Mouse (Mus musculus) right cerebral cortex, postnatal 25 days (tissue): ENCODE measurements at regions not wholly inside any gene's neighbourhood (a gene's known extent, or its start where the extent isn't known, plus 50 kb on each side); places are given as distances from the start of the nearest gene placed in this dataset.
A peak's percentile ranks its signal among the peaks of the same experiment; 100 is the strongest.

ENCODE experiments used
- DNase-seq: peaks from one replicate; pipeline ENCODE4 v3.0.0; 2022

DNA sequence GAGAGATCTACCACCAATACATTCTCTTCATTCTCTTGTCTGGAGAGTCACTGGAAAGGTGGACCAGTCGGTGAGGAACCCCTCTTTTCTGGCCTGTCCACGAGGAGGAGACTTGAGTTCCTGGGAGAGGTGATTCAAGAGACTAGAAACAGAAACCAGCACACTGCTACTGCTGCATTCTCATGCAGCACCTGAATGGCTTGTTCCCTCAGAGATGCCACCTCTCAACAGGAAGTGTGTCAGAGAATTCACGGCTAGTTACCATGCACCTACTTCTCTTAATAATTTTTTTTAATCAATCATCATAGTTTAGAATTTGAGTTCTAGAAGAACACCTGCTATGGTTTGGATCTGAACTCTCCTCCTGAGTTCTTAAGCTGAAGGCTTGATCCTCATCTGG is 52.0 kb upstream of the Dynlrb2 start:
- no peak for DNase-seq

DNA sequence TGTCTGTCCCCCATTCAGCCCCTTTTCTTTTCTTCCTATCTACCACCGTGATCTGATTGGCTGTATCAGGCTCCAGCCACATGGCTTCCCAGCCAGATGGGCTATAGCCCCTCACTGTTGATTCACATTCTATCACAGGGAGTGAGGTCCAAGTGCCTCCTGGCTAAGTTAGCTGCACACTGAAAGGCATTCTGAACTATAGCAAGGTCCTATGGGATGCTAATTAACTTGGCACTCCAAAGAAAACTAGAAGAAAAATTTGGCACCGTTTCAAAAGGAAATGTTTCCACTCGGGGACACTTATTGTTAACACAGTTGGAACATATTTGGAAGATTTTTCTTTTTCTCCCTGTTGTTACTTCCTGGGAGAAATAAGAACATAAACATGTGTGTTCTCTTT is 53.4 kb upstream of the Dynlrb2 start:
- DNase-seq, result no peak

DNA sequence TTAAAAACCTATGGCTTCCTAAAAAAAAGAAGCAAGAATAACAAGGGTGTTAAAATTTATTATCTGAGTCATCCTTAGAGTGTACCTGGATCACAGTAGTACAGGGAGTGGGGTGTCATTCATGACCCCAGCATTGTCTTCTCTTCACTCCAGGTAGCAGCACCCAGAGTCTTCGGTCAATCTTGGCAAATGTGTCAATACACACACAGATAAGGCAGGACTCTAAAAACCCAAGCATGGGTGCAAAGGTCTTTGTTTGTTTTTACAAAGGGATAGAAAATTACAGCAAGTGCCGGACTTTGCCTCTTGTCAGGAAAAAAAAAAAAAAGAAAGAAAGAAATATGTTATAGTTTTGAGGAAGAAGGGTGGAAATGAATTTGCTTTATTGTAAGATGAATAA is 57.3 kb upstream of the Dynlrb2 start:
- no peak for DNase-seq

DNA sequence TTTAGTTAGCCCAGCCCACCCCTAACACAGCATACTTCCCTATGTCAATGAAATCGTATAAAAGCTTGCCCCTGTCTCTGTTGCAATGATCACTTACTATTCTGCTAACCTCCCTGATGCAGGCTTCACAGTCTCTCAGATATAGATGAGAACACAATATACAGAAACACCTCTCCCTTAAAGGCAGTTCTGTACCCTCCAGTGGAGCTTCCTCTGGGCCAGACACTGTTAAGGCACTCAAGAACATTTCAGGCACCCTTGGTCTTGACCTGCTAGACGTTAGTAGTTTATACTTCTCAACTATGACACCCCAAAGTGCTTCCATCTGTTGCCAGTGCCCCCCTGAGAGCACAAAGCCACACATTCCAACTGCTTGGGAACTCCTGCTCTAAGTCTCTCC is 61.9 kb upstream of the Dynlrb2 start:
- DNase-seq, result no peak

DNA sequence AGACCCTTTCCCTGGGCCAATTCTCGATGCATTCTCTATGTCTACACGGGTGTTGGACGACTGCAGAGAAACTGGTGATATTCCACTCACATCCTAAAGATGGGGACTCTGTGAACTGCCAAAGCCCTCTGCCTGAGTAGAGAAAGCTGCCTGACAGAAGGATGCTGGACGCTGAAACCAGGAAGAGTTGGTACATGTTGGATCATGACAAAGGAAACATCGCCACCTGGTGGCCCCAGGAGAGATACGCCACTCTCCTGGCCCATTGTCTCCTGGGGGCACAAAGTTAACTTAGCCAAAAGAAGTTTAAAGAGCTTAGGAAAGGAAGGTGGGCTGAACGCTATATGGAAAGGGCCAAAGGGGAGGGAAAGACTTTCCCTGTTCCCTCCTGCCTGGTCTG is 65.9 kb upstream of the Dynlrb2 start:
- peak; percentile 56 for DNase-seq

DNA sequence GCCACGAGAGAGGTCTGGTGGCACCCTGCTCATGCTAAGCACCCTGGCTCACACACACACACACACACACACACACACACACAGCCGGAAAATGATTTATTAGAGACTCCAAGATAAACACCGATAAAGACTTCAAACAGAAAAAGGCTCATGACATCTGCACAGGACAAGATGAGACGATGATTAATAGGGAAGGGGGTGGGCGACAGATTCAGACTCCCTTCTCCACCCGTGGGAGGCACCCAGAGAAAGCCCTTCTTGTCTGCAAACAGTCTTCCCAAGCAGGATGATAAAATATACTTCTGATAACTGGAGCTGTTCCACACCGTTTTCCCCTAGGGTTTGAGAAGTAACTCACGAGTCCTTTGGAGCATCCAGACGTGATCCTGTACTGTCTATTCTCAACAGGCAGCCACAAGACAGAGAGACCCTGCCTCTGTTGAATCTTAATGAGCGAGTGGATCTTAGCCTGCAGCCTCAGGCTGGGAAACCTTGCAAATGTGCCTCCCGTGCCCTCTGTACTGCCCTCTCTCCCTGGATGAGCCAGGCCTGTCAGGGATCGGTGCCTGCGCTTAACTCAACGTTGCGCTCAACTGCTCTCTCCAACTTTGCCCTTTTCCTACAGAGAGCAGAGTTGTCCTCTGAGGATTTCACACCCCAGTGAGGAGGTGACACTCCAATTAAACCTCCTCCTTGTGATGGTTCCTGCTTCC is 69.3 kb upstream of the Dynlrb2 start:
- no peak for DNase-seq

DNA sequence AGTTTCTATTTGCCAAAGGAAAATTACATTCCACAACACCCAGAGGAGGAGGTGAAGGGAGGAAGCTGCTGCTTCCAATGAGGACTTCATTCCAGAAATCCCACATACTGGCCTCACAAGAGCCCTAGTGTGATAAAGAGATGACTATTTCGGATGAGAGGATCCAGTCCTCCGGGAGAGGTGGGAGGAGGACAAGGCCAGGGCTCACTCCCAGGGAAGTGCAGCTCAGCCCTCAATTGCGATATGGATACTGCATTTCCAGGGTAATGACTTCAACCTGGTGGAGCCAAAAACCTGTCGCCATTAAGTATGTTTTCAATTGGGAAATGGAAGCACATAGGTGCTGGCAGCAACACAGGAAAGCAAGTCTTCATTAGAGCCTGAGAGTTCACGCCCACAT is 74.7 kb upstream of the Dynlrb2 start:
- no peak for DNase-seq

DNA sequence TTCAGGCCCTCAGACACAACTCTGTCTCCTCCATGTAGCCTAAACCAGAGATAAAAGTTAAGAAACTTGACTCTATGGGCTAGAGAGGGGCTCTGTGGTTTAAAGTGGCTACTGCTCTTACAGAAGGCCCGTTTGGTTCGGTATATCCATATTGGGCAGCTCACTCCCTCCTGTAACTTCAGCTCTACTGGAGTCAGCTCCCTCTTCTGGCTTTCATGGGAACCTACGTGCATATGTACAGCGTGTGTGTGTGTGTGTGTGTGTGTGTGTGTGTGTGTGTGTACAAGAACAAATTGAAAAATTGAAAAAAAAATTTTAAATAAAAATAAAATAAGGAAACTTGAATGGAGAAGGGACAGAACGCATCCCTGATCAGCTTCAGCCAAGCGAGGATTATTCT is 75.1 kb upstream of the Dynlrb2 start:
- no peak for DNase-seq

DNA sequence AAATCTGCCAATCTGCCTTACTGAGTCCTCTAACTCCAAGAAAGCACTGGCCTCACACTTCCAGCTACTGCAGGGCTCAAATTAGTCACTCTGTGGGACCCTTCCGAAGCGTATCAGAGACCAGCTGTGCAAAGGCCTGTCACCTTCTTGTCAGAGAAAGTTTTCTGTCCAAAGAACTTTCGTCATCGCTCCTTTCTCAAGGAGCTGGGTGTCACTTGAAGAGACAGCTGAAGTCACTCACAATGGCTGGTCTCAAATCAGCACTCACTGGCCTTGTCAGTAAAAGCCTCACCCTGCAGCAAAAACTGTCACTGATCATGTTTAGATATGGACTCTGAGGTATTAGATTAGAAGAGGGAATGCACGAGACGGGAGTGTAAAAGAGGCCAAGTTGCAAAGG is 81.9 kb upstream of the Dynlrb2 start:
- DNase-seq, result no peak

DNA sequence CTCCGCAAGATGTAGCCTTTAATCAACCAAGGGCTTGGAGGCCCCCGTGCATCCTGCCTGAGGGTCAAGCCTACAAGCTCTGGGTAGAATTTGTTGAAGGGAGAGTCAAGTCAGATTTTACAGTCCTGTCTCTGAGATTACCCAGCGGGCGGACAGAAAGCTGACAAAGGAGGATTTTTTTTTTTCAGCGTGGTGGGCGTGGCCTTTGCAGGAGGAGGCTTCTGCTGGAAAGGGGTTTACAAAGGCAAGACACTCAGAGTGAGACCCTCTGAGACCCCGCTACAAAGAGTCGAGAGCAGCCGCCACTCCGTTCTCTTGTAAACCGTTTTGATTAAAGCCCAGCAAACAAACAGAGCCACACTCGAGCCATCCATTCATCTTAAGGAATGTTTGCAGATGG is 92.1 kb upstream of the Dynlrb2 start:
- no peak for DNase-seq

DNA sequence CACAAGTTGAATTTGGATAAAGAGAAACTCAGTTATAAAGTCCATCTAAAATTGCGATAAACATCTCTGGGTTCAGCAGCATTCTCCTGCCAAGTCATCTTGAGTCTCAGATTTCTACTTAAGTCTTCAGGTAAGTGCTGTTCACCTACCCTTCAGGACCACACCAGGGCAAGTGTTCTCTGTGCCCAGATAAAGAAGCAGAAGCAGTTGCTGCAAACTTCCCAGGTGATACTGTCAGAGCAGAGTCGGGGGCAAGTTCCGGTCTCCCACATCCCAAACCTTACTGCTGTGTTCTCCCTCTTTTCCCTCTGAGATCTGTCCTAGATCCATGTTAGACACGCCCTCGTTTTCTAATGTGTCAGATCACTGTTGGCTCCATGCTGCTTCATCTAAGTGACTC is 94.7 kb upstream of the Dynlrb2 start:
- DNase-seq, result no peak

DNA sequence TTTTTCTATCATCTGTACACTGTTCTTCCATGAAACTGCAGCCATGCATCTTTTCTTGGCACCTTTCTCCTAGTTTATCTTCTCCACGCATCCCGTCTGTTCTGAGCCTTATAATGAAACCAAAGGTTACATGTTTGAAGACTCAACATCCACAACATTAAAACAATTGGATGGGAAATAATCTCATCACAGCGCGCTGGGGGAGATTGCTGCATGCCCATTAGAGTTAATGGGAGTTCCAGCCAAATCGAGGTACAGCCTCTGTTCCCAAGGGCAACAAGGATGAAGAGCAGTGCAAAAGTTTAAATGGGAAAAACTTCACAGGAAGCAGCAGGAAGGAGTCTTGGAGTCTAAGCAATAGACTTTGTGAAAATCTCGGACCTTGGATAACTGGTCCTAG is 95.8 kb upstream of the Dynlrb2 start:
- DNase-seq, result no peak

DNA sequence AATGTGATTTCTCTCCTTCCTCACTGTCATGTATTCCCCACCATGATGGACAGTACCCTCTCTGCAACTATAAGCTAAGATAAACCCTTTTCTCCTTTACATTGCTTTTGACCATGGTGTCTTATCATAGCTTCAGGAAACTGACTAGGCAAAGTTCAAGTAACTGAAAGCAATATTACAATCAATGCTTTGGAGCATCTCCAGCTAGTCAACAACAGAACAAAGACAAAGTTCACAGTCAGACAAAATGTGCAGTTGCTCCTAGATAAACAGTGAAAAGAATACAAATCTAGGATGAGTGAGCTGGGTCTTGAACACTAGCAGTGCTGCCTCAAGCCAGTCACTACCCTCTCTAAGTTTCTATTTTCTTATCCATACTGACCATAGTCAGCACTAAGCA is 100.2 kb upstream of the Dynlrb2 start:
- DNase-seq, result no peak

DNA sequence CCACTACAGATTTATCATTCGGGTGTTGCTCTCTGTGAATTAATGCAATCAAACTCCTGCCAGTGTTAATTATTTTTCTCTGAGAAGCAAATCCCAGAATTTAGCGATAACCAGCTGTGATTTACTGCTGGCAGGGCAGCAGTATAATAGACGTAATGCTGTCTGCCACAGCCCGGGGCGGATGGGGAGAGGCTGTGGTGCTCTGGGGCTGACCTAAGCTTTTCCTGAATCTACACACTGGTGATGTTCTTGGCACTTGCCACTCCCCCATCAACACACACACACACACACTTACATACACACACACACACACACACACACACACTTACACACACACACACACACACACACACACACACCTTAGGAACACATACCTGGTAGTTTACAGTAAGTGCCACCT is 101.4 kb upstream of the Dynlrb2 start:
- DNase-seq, result no peak

DNA sequence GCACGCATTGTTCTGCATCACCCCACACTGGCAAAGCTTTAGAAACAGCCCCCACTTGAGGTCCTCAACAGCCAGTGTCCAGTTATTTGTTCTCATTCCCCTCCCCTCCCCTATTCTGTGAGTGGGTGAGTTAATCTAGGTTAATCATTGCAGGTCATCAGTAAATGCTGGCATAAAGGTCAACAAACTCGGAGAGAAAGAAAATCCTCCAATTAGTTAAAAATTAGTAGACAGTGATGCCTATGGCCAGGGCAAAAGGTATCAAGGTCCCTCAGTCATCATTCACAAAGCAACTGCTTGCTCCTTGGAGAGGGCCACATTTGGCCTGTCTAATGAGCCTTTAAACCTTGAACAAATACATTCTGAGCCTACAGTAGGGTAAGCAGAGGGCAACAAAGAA is 105.3 kb upstream of the Dynlrb2 start:
- no peak for DNase-seq

DNA sequence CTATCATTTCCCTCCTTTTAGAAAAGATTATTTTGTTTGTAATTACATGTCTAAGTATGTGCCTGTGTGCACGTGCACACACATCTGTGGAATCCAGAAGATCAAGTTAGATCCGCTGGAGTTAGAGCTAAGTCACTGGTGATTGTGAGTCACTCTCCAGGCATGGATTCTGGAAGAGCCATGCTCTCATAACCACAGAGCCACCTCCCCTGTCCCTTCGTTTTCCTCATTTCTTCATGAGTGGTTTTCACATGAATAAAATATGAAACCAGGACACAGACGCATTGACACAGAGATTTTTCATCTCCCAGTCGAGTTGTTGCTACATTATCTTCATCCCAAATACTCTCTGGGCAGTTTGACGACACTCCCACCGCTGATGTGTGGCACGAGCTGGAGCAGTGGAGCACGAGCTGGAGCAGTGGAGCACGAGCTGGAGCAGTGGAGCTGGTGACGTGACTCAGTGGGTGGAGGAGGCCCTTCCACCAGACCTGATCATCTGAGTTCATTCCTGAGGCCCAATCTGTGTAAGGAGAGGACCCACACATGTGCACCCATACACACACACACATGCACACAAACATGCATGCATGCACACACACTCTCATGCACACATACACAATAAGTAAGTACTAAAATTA is 106.1 kb upstream of the Dynlrb2 start:
- no peak for DNase-seq

DNA sequence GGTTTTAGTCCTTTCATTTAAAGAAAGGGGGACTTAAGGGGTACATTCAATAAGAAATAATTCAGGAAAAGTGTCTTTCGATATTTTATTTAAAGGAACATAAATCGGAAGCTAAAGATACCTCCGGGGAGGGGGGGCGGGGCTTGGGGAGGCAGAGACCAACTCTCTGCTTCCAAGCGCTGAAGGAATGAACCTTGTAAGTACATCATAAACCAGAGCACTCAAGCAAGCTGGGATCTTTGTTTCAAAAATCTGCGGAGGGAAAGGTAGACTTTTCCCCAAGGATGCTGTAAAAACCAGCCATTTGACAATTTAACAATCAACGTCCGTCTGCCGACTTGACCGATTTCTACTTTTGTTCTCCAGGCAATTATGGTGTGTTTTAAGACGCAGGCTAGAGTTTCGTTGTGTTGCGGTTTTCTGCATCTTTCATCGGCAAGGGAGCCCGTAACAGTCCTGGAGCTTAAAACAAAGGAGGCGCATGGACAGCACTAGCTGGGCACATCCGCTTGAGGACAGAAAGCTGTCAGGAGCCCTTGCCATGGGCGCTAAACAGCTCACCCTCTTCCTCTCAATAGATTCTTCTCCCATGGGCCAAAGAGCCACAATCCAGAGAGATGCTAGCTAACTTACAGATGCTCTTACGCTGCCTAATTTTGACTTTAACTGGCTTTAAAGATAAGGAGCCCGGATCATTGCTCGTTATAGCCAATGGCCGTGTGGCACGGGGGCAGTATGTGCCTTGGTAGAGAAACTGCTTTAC is 119.4 kb upstream of the Dynlrb2 start:
- no peak for DNase-seq

DNA sequence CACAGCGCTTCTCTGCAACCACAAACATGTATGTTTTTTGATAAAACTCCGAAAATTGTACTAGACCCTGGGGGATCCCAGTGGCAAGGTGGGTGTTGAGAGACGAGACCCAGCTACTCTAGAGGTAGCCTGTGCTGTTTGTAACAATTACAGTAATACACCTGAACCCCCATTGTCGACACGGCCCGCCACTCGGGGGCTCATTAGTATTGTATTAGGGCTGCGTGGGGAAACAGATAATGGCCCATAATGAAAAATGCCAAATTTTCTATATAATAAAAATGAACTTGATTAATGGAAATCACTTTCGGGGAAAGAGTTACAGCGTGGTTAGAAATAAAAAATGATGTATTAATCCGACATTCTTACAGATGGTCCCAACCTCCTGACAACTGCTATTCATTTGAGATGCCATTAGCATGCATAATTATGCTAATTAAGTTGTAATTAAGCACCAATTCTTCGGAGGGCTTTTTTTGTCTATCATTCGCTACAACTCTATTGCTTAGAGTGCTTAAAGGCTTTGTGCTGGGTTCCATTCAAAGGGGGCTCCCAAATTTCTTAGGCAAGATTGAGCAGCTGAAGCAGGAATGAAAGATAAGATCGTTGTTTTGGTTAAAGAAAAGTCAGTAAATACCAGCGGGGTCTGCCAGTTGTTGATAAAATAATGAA is 120.2 kb upstream of the Dynlrb2 start:
- DNase-seq, result no peak

DNA sequence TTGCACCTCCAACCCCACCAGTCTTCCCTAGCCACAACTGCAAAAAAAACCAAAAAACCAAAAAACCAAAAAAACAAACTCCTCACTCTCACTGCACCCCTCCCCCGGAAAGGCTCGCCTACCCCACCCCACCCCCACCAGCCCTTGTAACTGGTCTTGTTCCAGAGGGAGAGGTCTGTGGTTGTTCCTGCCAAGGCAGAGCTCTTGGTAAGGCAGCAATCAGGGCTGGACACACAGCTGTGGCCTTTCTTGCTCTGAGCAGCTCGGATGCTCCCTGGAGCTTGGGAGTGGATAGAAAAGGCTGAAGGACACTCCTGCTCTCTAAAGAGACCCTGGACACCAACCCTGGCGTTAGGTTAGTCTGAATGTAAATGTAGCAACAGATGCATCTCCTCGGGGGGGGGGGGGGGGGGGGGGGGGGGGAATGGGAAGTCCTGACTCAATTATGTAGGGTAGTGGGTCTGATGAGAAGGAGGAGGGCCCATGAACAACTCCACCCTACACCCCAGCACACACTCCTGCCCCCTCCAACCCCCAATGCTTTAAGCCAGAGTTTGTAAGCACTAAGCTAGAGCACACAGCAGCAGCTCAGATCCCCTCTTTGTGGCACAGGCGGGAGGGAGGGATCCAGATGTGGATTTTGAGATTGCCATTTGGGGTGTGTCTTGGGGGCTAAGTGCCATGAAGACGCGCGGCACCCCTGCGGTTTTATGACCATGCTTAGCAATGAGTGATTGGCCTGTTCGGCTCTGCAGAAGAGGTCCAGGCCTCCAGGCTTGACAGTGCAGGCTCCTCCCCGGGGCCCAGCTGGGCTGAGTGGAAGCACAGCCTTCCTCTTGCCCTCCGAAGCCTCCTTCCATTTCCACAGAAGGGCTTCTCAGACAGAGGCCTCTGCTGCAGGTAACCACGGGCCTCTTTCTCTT is 121.0 kb upstream of the Dynlrb2 start:
- no peak for DNase-seq

DNA sequence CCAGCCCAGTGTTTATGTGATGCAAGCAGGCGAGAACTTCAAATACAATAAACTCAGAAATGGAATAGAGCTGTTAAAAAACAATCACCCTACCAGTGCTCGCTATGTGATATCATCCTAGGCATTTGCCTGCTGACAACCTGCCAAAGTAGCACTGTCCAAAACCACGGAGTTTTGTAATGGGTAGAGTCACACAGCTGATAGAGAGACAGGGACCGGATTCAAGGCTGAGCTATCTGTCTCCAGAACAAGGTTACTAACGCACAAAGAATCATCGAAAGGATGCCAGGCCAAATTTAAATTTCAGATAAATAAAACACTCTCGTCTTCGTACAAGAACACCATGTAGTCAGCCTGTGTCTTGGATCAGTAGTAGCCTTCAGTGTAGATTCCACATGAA is 121.7 kb upstream of the Dynlrb2 start:
- DNase-seq, result no peak

DNA sequence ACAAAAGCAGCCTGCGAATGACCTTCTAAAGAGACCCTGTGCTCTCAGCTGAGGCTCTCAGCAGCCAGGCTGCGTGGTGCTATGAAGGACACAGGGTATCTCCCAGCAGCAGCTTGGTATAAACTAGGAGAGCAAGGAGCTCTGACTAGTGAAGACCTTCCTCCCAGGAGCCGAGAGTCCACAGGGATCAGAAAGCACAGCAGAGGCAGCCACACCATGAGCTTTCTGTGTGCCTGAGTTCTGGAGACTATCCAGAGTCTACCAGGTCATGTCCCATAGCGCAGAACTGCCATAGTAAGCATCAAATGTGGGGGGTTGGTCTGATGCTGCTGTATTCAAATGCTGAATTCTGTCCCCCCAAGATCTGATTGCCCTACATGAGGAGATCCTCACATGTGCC is 124.2 kb upstream of the Dynlrb2 start:
- DNase-seq, result no peak

DNA sequence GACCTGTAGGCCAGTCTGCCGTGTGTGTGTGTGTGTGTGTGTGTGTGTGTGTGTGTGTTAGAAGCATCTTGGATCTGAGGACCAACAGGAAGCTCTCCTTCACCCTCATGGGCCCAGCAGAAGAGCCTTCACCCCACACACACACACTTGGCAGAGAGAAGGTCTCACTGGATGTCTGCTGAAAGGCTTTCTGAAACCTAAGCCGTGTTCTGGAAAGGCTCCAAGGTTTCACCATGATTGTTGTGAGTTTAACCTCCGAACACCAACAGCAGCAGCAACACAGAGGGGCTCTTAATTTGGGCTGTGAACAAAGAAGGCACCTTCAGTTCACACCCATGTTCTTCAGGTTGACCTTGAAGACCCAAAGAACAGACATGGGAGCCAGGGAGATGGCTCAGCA is 124.9 kb upstream of the Dynlrb2 start:
- no peak for DNase-seq

DNA sequence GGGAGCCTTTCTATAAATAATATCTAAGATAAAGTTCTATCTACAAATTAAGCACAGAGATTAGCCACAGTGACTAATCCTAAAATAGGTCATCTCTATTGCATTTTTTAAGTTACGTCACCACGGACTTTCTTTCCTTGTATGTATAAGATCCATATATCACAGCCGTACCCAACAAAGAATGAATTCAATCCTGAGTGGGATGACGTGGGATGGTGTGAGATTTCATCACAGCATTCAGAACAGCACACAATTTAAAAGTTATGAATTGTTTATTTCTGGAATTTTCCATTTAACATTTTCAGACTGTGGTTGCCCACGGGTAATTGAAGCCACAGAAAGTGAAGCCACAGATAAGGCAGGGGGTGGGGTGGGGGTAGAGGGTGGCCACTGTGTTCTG is 129.0 kb upstream of the Dynlrb2 start:
- no peak for DNase-seq
